Mouse (Mus musculus) C2C12 (cell line): ENCODE results near the gene Tmc7. TPM values are rescaled to one million over a fixed set of nuclear protein-coding genes. Genes with fewer than 3 reads are reported as not detected.
A peak's percentile ranks its signal among the peaks of the same experiment; 100 is the strongest.

Experiments
- H3K27me3 ChIP-seq: one replicate; pipeline ENCODE4 v1.6.1; 2011; ENCODE audit not compliant: control insufficient read depth, insufficient read depth, insufficient read length
- H3K36me3 ChIP-seq: one replicate; pipeline ENCODE4 v1.6.1; 2011; ENCODE audit not compliant: control insufficient read depth, insufficient read depth
- H3K4me3 ChIP-seq: one replicate; pipeline ENCODE4 v1.5.1; 2011; ENCODE audit warnings: mild to moderate bottlenecking, control low read depth; ENCODE audit not compliant: poor library complexity, insufficient read depth, severe bottlenecking
- H3K79me2 ChIP-seq: one replicate; pipeline ENCODE4 v1.6.1; 2011; ENCODE audit not compliant: control insufficient read depth, insufficient read depth
- H3K79me3 ChIP-seq: one replicate; pipeline ENCODE4 v1.6.1; 2011; ENCODE audit warnings: low read depth, control low read depth
- H3ac ChIP-seq: one replicate; pipeline ENCODE3; 2011; ENCODE audit warnings: low read depth; ENCODE audit not compliant: control insufficient read depth, insufficient read length
- CEBPB ChIP-seq: IDR thresholded peaks from one replicate; pipeline ENCODE4 v1.6.1; 2011; ENCODE audit warnings: low read depth, mild to moderate bottlenecking, control low read depth, moderate library complexity
- CTCF ChIP-seq: IDR thresholded peaks from one replicate; pipeline ENCODE4 v1.5.1; 2011; ENCODE audit not compliant: control insufficient read depth, insufficient read depth, insufficient read length
- FOSL1 ChIP-seq: IDR thresholded peaks from one replicate; pipeline ENCODE4 v1.8.0; 2011; ENCODE audit warnings: mild to moderate bottlenecking, low read length; ENCODE audit not compliant: poor library complexity, insufficient read depth, severe bottlenecking
- MAX ChIP-seq: IDR thresholded peaks from one replicate; pipeline ENCODE4 v1.6.1; 2011; ENCODE audit warnings: mild to moderate bottlenecking, control low read depth
- MYOD1 ChIP-seq: IDR thresholded peaks from one replicate; pipeline ENCODE4 v1.6.1; 2011; ENCODE audit warnings: low read depth; ENCODE audit not compliant: control insufficient read depth, insufficient read length
- MYOG ChIP-seq: IDR thresholded peaks from one replicate; pipeline ENCODE4 v1.6.1; 2011; ENCODE audit not compliant: control insufficient read depth, insufficient read length; ENCODE audit errors: extremely low read depth
- USF1 ChIP-seq: IDR thresholded peaks from one replicate; pipeline ENCODE4 v1.6.1; 2011; ENCODE audit warnings: low read depth, mild to moderate bottlenecking, control low read depth, moderate library complexity
- polyA plus RNA-seq: library from polyadenylated mRNA; unstranded; fragments of >200 nt; fragmentation: generic; extraction: Trizol; gene quantifications from one replicate; pipeline ENCODE4 v1.2.1, GENCODE M21; 2012; ENCODE audit warnings: missing spikeins

The Tmc7 gene
- polyA plus RNA-seq, 1 experiment, result not detected

DNA sequence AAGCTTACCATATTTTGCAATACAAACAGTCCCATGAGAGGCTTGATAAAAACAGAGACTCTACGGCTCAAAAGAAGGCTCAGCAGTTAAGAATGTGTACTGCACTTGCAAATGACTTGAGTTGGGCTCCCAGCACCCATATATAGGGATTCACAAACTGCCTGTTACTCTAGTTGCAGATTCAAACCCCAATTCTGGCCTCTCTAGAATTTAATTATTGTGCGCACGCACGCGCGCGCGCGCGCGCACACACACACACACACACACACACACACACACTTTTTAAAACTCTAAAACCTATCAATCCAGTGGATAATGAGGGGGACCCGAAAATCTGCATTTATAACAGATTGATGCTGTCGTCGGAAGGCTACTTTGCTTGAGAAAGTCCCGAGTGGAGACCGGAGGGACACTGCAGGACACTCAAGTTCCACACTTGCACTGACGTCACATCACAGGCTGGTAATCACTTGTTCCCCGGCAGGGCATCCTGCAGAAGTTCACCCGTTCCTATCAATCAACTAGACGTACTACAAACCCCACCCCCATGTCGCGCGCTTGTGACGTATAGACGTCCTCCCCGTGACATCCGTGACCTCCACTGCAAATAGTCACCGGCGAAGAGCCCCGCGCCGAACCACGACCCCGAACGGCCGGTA is 51.9 kb downstream of the Tmc7 start:
- Histone ChIP-seq H3K36me3 (no peaks in the 10 kb centered on the region), H3K79me2 (no peaks in the 10 kb centered on the region), H3K27me3 (no peaks in the 10 kb centered on the region), H3K79me3 (no peaks in the 10 kb centered on the region), H3K4me3 (peak overlapping the region; percentile 42), H3ac (peak overlapping the region; percentile 84)
- no peak for TF ChIP-seq FOSL1
- TF ChIP-seq MAX, result no peak
- TF ChIP-seq CTCF, result no peak
- TF ChIP-seq USF1, result peak; percentile 53
- TF ChIP-seq MYOG, result no peak

DNA sequence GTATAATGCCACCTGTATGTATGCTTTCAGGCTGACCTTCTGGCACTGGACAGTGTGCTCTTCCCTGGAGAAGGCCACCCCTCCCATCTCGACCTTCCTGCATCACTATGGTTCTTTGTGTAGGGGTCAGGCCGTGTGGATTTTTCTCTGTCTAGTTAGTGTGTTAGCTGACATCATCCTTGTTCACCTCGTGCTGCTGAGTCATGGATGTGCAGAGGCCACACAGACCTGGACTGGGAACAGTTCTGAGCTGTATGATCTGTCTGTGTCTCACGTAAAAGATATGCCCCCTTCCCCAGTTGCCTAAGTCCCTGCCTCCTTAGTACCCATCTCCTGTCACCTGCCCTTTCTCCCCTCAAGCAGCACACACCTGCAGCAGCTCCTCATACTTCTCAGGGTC is 57.6 kb downstream of the Tmc7 start:
- H3K4me3 ChIP-seq, result no peak overlapping the region
- H3K79me2 ChIP-seq, result no peaks in the 10 kb centered on the region
- no peak overlapping the region for H3ac ChIP-seq
- H3K79me3 ChIP-seq, result no peaks in the 10 kb centered on the region
- H3K36me3 ChIP-seq, result no peaks in the 10 kb centered on the region
- TF ChIP-seq CEBPB (no peak), FOSL1 (no peak), CTCF (no peak), USF1 (no peak), MYOD1 (no peak), MYOG (no peak), MAX (no peak)
- H3K27me3 ChIP-seq, result no peaks in the 10 kb centered on the region

DNA sequence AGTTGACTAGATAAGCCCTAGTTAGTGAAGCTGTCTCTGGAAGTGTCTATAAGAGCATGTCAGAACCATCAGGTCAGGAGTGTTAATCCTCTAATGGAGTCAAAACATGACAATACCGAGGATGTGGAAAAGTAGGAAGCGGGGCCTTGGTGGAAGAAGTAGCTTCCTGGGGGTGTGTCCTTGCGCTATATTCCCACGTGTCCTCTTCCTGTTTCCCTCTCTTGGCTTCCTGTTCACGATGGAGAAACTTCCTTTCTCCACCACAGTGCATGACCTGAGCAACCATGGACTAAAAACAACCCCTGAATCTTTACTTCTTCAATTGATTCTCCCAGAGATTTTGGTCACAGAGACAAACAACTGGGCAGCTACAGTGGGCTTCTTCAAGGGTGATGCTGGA is 62.5 kb downstream of the Tmc7 start:
- Histone ChIP-seq H3K79me2 (no peaks in the 10 kb centered on the region), H3K79me3 (no peaks in the 10 kb centered on the region), H3K4me3 (no peak overlapping the region), H3K27me3 (no peaks in the 10 kb centered on the region), H3ac (no peak overlapping the region), H3K36me3 (no peaks in the 10 kb centered on the region)
- TF ChIP-seq USF1 (no peak), MYOD1 (no peak)

DNA sequence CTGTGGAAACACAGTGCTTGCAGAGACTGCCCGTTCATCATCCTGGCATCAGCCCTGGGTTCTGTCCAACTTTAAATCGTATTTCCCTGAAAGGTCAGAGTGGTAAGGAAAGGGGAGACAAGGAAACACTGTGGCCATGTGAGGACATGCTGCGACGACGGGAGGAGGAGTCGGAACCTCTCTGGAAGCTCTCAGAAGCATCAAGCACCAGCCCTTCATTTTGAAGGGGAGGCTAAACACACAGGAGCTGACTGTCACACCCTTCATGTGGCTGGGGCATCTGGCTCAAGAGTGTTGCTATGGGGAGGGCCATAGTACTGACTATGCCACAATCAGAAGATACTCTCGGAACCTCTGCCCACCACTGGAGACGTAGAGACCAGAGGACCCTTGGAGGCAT is 64.9 kb downstream of the Tmc7 start:
- Histone ChIP-seq H3K4me3 (no peak overlapping the region), H3K36me3 (no peaks in the 10 kb centered on the region), H3ac (no peak overlapping the region), H3K79me3 (no peaks in the 10 kb centered on the region), H3K27me3 (no peaks in the 10 kb centered on the region), H3K79me2 (no peaks in the 10 kb centered on the region)
- TF ChIP-seq CTCF, result no peak
- no peak for TF ChIP-seq CEBPB
- no peak for TF ChIP-seq MYOG
- no peak for TF ChIP-seq USF1
- no peak for TF ChIP-seq MYOD1
- TF ChIP-seq MAX, result no peak
- no peak for TF ChIP-seq FOSL1

DNA sequence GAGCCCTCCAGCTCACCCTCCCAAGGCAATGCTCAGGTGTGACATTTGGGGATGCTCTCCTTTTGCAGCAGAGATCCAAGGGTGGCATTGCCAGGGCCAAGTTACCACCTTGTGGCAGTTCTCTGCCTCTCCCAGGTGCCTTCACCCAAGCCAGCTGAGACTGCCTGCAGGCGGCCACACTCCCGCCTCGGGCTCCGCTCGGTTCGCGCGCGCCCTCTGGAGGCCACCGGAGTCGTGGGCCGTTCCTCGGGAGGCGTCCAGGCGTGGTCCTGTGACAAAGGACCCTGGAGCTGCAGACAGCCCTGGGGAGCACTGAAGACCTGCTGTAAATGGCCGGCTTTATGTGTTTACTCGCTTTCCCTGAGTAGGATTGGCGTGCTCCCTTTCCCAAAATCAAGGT is 65.8 kb downstream of the Tmc7 start:
- Histone ChIP-seq H3K27me3 (no peaks in the 10 kb centered on the region), H3K79me2 (no peaks in the 10 kb centered on the region), H3K79me3 (no peaks in the 10 kb centered on the region), H3ac (peak overlapping the region; percentile 18), H3K36me3 (no peaks in the 10 kb centered on the region), H3K4me3 (no peak overlapping the region)
- TF ChIP-seq CTCF (peak; percentile 94), USF1 (no peak)

DNA sequence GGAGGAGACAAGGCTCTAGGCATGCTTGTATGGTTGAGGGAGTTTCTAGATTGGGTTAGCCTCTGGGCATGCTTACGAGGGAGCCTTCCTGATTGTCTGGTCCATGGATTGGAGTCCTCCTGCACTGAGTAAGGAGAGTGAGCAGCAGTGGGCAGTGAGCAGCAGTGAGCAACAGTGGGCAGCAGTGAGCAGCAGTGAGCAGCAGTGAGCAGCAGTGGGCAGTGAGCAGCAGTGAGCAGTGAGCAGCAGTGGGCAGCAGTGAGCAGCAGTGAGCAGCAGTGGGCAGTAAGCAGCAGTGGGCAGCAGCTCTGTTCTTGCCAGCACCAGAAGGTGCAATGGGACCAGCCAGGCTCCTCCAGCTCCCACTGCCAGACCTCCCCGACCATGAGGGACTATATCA is 66.7 kb downstream of the Tmc7 start:
- TF ChIP-seq MYOD1 (no peak), CTCF (peak; percentile 51)
- no peak overlapping the region for H3ac ChIP-seq
- H3K4me3 ChIP-seq, result no peak overlapping the region
- no peaks in the 10 kb centered on the region for H3K36me3 ChIP-seq
- H3K79me3 ChIP-seq, result no peaks in the 10 kb centered on the region
- H3K27me3 ChIP-seq, result no peaks in the 10 kb centered on the region
- H3K79me2 ChIP-seq, result no peaks in the 10 kb centered on the region
